Mouse (Mus musculus): ENCODE results near the gene Bhmt.

The Bhmt gene

DNA sequence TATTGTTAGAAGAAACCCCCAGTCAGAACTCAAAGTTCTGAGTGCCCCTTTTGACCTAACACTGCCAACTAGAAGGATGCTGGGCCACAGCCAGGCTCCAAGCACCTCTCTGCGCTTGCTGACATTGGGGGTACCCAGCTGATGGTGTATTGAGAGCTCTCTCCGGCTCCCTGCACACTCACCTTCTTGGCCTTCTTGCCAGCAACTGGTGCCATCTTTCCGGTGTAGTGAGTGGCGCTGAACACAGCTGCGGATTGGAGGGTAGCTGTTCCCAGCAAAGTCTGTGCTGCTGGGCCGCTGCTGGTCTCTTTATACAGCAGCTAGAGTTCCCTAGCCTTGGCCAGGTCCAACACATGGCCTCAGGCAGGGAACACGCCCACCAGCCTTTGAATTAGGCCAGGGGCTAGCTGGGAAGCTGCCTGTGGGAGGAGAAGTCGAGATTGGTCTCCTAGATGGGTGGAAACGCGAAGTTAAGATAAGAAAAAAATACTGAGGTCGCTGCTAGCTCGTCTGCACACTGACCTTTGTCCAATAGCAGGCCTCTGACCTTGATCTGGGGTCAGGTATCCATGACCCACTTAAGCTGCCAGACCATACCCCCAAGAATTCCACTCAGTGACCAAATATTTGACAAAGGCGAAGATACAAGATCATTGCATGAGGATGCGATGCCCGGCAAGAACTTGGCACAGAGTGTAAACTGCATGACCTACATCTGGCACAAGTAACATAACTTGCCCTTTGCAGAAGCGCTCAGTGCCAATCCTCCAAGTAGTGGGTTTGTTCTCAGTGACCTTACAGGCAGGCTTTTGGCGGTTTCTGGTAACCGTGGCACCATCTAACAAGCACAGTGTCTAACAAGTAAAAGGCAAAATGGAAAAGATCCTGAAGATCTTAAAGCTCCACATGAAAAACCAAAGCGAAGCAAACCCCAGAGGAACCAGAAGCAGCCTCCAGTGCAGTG lies at the start of gene Bhmt:
Bhmt (minus strand) TSS at position 680 of the 964 bp plus-strand sequence.
- no peak for DNase-seq (ENCODE audit: low spot score in 2 of 2)

- no peak for DNase-seq (ENCODE audit: low spot score in 2 of 2)
Observed at GRCm38 (mm10) chr13:93687321-93687720, 49.6 kb upstream of the Bhmt start.

DNA sequence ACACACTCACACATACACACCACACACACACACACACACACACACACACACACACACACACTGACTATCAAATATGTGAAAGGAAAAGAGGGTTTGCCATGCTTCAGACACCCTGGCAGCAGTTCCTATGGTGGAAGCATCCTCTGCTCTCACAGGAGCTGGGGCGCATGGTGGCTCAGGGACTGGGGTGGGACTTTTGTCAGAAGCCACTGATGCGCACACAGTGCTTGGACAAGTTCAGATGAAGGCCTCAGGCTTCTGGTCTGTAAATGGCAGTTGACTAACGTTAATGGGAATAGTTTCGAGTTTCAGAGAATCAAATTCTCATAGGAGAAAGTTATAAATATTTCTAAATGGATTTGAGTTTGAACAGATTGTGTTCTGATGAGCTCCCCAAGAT lies 47.5 kb upstream of the Bhmt start:
- no peak for DNase-seq (ENCODE audit: low spot score in 2 of 2)

DNA sequence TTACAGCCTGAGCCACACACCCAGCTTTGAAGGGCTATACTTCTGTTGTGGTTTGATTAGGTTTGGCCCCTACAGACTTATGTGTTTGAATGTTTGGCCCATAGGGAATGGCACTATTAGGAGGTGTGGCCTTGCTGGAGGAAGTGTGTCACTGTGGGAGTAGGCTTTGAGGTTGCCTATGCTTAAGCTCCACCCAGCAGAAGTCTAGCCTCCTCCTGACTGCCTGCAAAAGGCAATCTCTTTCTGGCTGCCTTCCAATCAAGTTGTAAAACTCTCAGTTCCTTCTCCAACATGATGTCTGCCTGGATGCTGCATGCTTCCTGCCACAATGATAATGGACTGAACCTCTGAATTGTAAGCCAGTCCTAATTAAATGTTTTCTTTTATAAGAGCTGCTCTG lies 45.6 kb upstream of the Bhmt start:
- DNase-seq (ENCODE audit: low spot score in 2 of 2): no peak

- DNase-seq (ENCODE audit: low spot score in 2 of 2): no peak
Observed at GRCm38 (mm10) chr13:93676864-93677263, 39.1 kb upstream of the Bhmt start.

GRCm38 (mm10) chr13:93674131-93674561 lies 36.4 kb upstream of the Bhmt start, which contains the start of the genes Bhmt2 and Dmgdh:
Gene Bhmt2, minus strand, starts transcription at chr13:93674302.
Gene Dmgdh, plus strand, starts transcription at chr13:93674433.
- DNase-seq (ENCODE audit: low spot score in 2 of 2): no peak

GRCm38 (mm10) chr13:93673296-93673695 lies 35.5 kb upstream of the Bhmt start:
- DNase-seq (ENCODE audit: low spot score in 2 of 2): no peak

DNA sequence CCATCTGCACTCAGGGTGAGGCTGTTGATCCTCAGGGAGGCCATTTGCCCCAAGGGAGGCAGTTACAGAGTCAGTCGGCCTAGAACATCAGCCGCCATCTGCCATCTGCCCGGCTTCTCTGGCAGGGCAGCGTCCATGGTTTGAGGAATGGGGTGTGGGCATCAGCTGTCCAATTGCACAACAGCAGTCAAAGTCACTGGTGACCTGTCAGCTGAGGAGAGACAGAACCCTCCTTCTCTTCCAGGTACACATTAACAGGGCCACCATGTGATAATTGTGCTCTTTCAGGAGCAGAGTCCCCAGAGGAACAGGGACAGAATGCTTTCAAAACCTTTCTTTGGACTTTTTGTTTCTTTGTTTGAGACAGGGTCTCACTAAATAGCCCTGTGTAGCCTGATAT lies 34.6 kb upstream of the Bhmt start:
- no peak for DNase-seq (ENCODE audit: low spot score in 2 of 2)

GRCm38 (mm10) chr13:93667586-93667985 lies 29.8 kb upstream of the Bhmt start:
- DNase-seq (ENCODE audit: low spot score in 2 of 2): no peak

DNA sequence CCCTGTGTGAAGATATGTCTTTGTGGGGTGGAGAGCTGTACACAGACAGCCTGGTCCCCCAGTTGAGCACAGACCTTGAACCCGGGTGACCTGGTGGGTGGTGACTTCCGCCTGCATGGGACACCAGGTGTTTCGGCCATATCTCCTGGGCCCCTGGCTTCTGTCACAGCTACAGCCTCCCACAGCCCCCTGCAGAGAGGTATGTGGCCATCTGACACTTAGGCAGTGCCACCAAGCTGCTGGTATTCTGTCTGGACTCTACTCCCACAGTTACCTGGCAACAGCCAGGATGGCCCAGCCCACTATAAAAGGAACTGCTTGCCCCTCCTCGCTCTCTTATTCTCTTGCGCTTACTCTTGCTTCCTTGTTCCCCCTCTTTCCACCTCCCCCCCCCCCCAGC lies 20.2 kb upstream of the Bhmt start:
- no peak for DNase-seq (ENCODE audit: low spot score in 2 of 2)

- no peak for DNase-seq (ENCODE audit: low spot score in 2 of 2)
Observed at GRCm38 (mm10) chr13:93653382-93653781, 15.6 kb upstream of the Bhmt start.

- DNase-seq (ENCODE audit: low spot score in 2 of 2): no peak
Observed at GRCm38 (mm10) chr13:93648387-93649130, 10.8 kb upstream of the Bhmt start.

- DNase-seq (ENCODE audit: low spot score in 2 of 2): no peak
Observed at GRCm38 (mm10) chr13:93639636-93640035, 1.9 kb upstream of the Bhmt start.

DNA sequence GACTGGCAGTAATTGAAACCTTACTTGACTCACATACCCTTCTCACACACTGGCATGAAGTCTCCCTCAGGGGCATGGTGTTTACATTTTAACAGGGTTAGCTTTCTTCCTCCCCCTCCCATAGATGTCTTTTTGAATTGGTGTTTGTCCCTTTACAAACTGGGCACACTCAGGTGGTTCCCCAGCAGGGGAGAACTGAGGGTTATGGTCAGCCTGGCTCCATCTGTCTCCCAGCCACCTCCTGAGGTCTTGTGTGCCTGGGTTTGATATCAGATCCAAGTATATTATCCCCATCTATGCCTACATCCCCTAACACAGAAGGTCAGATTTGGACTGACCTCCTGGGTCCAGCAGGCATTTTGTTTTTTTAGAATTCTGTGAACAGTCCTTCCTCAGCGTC lies 1.2 kb downstream of the Bhmt start:
- DNase-seq (ENCODE audit: low spot score in 2 of 2): no peak

GRCm38 (mm10) chr13:93632927-93633326 lies 4.8 kb downstream of the Bhmt start:
- no peak for DNase-seq (ENCODE audit: low spot score in 2 of 2)

- DNase-seq (ENCODE audit: low spot score in 2 of 2): no peak
Observed at GRCm38 (mm10) chr13:93630941-93631705, 6.6 kb downstream of the Bhmt start.

DNA sequence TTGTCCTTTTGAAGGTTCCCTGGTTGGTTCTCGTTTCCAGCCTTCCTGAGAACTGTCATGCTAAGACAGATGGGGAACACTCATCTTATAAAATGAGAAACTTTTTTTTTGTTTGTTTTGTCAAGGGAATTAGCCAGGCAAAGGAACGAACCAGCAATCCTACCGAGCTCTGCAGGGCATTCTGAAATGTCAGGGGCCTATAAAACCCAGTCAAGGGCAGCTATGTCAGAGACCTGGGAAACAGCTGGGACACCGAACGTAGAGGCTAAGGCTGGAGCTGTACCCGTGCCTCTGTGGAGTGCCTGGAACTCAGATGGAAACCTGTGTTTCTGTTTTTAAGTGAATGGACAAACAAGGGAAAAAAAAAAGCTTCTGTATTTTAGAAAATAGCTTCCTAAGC lies 8.9 kb downstream of the Bhmt start:
- DNase-seq (ENCODE audit: low spot score in 2 of 2): no peak

- DNase-seq (ENCODE audit: low spot score in 2 of 2): no peak
Observed at GRCm38 (mm10) chr13:93614361-93614948, 23.3 kb downstream of the Bhmt start.

DNA sequence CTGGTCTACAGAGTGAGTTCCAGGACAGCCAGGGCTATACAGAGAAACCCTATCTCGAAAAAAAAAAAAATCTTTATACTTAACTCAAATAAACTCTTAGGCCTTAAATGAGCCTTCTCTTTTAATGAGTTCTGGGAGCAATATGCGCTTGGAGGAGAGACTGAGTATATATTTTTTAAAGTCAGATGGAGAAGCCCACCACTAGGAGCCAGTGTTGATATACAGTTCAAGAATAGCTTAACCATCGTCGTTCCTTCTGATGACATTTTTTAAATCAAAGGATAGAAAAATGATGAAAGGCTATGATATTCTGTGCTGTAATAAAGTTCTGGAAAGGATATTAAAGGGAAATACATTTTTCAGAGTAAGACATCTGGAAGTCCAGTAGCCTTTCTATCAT lies 24.0 kb downstream of the Bhmt start:
- no peak for DNase-seq (ENCODE audit: low spot score in 2 of 2)

- DNase-seq (ENCODE audit: low spot score in 2 of 2): peak in 1 of 2 experiments; percentile 55
Observed at GRCm38 (mm10) chr13:93612660-93613607, 24.8 kb downstream of the Bhmt start.

Data from spleen, postnatal 14 days (tissue).